Mouse (Mus musculus) kidney, postnatal 0 days (tissue): Measurements from ENCODE around the gene Per1. TPM values are rescaled to one million over a fixed set of nuclear protein-coding genes. Genes with fewer than 3 reads are reported as not detected.

Experiments used
- ATAC-seq: fragments of 200-750 bp; cut with Nextera tagmentation; replicated peaks from 2 replicates; pipeline ENCODE4 v1.8.0; 2017; ENCODE audit warnings: low read depth, moderate number of reproducible peaks, moderate TSS enrichment, moderate library complexity; ENCODE audit not compliant: low FRiP score
- DNase-seq: peaks from one replicate; pipeline ENCODE4 v3.0.0-alpha.2; 2016; ENCODE audit warnings: low spot score
- H3K27ac ChIP-seq: fragments of 300-500 bp; sonication (generic); 2 replicates; pipeline ENCODE4 v1.5.1; 2014; ENCODE audit warnings: mild to moderate bottlenecking
- H3K27me3 ChIP-seq: fragments of 300-500 bp; sonication (generic); 2 replicates; pipeline ENCODE4 v1.6.1; 2014; ENCODE audit warnings: low read length, mixed read lengths; ENCODE audit not compliant: insufficient read depth
- H3K36me3 ChIP-seq: fragments of 300-500 bp; sonication (generic); 2 replicates; pipeline ENCODE4 v1.6.1; 2014; ENCODE audit warnings: low read length, mixed read lengths; ENCODE audit not compliant: insufficient read depth
- H3K4me1 ChIP-seq: fragments of 300-500 bp; sonication (generic); replicated peaks from 2 replicates; pipeline ENCODE4 v1.6.1; 2014; ENCODE audit warnings: antibody characterized with exemption, low read length, mixed read lengths; ENCODE audit not compliant: insufficient read depth
- H3K4me2 ChIP-seq: fragments of 300-500 bp; sonication (generic); 2 replicates; pipeline ENCODE4 v1.6.1; 2014; ENCODE audit warnings: mild to moderate bottlenecking, low read length, moderate library complexity, mixed read lengths
- H3K4me3 ChIP-seq: fragments of 300-500 bp; sonication (generic); replicated peaks from 2 replicates; pipeline ENCODE4 v1.5.1; 2014; ENCODE audit warnings: low read depth, low read length
- H3K9ac ChIP-seq: fragments of 300-500 bp; sonication (generic); 2 replicates; pipeline ENCODE4 v1.6.1; 2014; ENCODE audit warnings: low read depth, low read length
- H3K9me3 ChIP-seq: fragments of 300-500 bp; sonication (generic); replicated peaks from 2 replicates; pipeline ENCODE4 v1.6.1; 2016; ENCODE audit warnings: low read length, inconsistent platforms, mixed read lengths
- CTCF ChIP-seq: IDR thresholded peaks from 2 replicates; pipeline ENCODE4 v1.5.1; 2016; ENCODE audit warnings: antibody characterized with exemption, low read depth, mild to moderate bottlenecking, moderate library complexity
- whole genome bisulfite sequencing: fragments of 180-500 bp; shearing (Covaris S2); extraction: QIAGEN DNeasy Blood & Tissue Kit; methylation state at CpG from one replicate; pipeline ENCODE4 v1.1.7; 2014; 5-methylcytosine and 5-hydroxymethylcytosine counted together
- polyA plus RNA-seq: library from polyadenylated mRNA; unstranded; fragments of >200 nt; fragmentation: Nextera tagmentation; extraction: Ambion mirVana; gene quantifications from 2 replicates; pipeline ENCODE4 v1.2.1, GENCODE M21; 2015

Gene Per1
- polyA plus RNA-seq, 1 experiment from 2014 or later, result 9.9 TPM

- DNase-seq (no peak), ATAC-seq (no peak)
- Histone ChIP-seq H3K27ac (no peak within 1 kb of the TSS), H3K4me2 (peak within 1 kb of the TSS; percentile 95), H3K36me3 (no peaks in the 10 kb centered on the region), H3K4me1 (peaks cover 12% of the 10 kb centered on the region), H3K4me3 (peak within 1 kb of the TSS; percentile 66), H3K9me3 (no peaks in the 10 kb centered on the region), H3K27me3 (no peaks in the 10 kb centered on the region), H3K9ac (peak within 1 kb of the TSS; percentile 67; the same call in 1 of the 2 replicates)
- 4% methylated on average over 27 of the region's 27 CpGs for WGBS
- no peak for TF ChIP-seq CTCF
These were observed 25.4 kb downstream of the Per1 start, which contains the start of gene Hes7 for GRCm38 (mm10) chr11:69120221-69121000. TSS of gene Hes7 (plus strand) at chr11:69120404.

- no peak for ATAC-seq
- H3K4me3 ChIP-seq, result peak overlapping the region; percentile 66
- no peak for DNase-seq
- H3K9me3 ChIP-seq, result no peaks in the 10 kb centered on the region
- H3K4me2 ChIP-seq, result peak overlapping the region; percentile 92
- no peaks in the 10 kb centered on the region for H3K36me3 ChIP-seq
- H3K27ac ChIP-seq, result peak overlapping the region; percentile 83; the same call in 1 of the 2 replicates
- peak overlapping the region; percentile 67; the same call in 1 of the 2 replicates for H3K9ac ChIP-seq
- WGBS, result under 1% methylated on average over 31 of the region's 33 CpGs
- no peaks in the 10 kb centered on the region for H3K27me3 ChIP-seq
- TF ChIP-seq CTCF, result no peak
- peaks cover 12% of the 10 kb centered on the region for H3K4me1 ChIP-seq
These were observed 26.2 kb downstream of the Per1 start for GRCm38 (mm10) chr11:69121001-69121740.

GRCm38 (mm10) chr11:69121741-69122335 lies 26.8 kb downstream of the Per1 start:
- peak; percentile 65 for DNase-seq
- peak overlapping the region; percentile 67 for H3K9ac ChIP-seq

GRCm38 (mm10) chr11:69122336-69122951 lies 27.4 kb downstream of the Per1 start, which contains the start of gene 9130213A22Rik:
TSS of gene 9130213A22Rik (minus strand) at chr11:69122589.
- Histone ChIP-seq H3K4me1 (peaks cover 12% of the 10 kb centered on the region), H3K27me3 (no peaks in the 10 kb centered on the region), H3K27ac (peak within 1 kb of the TSS; percentile 83), H3K4me2 (peak within 1 kb of the TSS; percentile 92), H3K36me3 (no peaks in the 10 kb centered on the region), H3K9ac (peak within 1 kb of the TSS; percentile 67), H3K4me3 (peak within 1 kb of the TSS; percentile 66), H3K9me3 (no peaks in the 10 kb centered on the region)
- WGBS, result under 1% methylated on average over 58 of the region's 66 CpGs
- TF ChIP-seq CTCF, result peak; percentile 80
- DNase-seq (peak; percentile 94), ATAC-seq (peak; percentile 41)

More at GRCm38 (mm10) chr11:69121741-69122335, 26.8 kb downstream of the Per1 start:
- Histone ChIP-seq H3K36me3 (no peaks in the 10 kb centered on the region), H3K4me3 (peak overlapping the region; percentile 66), H3K27me3 (no peaks in the 10 kb centered on the region), H3K9me3 (no peaks in the 10 kb centered on the region), H3K27ac (peak overlapping the region; percentile 83), H3K4me2 (peak overlapping the region; percentile 92), H3K4me1 (peaks cover 12% of the 10 kb centered on the region)
- ATAC-seq, result no peak
- WGBS, result under 1% methylated on average over 29 of the region's 32 CpGs
- TF ChIP-seq CTCF, result no peak

DNA sequence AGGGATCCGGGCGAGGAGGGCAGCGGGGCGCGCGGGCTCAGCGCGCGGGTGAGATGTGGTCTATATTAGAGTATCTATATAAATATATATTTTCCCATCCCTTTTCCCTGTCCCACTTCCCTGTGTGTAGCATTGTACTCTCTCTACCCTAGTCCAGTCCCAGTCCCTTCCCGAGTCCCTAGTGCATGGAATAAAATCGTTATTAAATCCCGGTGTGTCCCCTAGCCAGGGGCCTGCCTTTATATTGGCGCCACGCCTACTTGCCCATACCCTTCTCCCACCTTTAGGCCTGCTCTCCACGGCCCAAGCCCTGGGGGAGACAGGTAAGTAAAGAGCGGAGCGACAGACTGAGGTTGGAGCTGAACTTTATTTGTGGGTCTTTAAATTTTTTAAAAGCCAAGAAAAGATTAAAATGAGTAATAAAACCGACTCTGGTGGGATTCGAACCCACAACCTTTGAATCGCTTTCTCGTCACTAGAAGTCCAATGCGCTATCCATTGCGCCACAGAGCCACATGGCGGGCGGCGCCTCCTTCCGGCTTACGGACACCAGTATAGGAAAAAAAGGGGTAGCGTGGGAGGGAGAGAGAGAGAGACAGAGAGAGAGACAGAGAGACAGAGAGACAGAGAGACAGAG lies 28.2 kb downstream of the Per1 start:
- Histone ChIP-seq H3K4me2 (peak overlapping the region; percentile 92), H3K27me3 (no peaks in the 10 kb centered on the region), H3K36me3 (no peaks in the 10 kb centered on the region), H3K9ac (peak overlapping the region; percentile 67), H3K4me3 (peak overlapping the region; percentile 66), H3K4me1 (peaks cover 12% of the 10 kb centered on the region), H3K27ac (peak overlapping the region; percentile 83), H3K9me3 (no peaks in the 10 kb centered on the region)
- DNase-seq (peak; percentile 84), ATAC-seq (no peak)
- under 1% methylated on average over 28 of the region's 29 CpGs for WGBS
- peak; percentile 38 for TF ChIP-seq CTCF
